Mouse (Mus musculus) liver, adult 2 months (tissue): ENCODE data around the gene Fastkd1.

Experiments used
- CTCF ChIP-seq: fragments of 200-500 bp; IDR thresholded peaks from 2 replicates; pipeline ENCODE4 v1.5.1; 2011; ENCODE audit warnings: low read depth, low read length, control low read depth
- POLR2A ChIP-seq: fragments of 200-500 bp; IDR thresholded peaks from 2 replicates; pipeline ENCODE4 v1.6.1; 2011; ENCODE audit warnings: low read length, control low read depth; ENCODE audit not compliant: insufficient read depth; ENCODE audit errors: extremely low read depth

DNA sequence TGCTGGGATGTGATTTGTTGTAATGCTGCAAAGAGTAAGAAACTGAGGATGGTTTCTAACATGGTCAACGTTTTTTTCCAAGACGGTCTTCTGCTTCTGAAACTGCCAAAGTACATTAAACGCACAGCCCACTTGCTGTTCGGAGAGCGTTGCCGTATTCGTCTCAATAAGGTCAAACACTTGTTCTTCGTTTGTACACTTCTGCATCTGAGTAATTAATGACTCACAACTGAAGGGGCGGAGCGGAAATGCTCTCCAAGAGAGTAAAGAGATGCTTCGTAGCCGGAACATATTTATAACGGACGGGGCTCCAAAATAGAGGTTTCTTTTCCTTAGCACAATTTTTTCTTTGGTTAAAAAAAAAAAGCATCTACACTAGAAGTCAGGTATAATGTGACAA, 1.1 kb downstream of the Fastkd1 start:
- TF ChIP-seq CTCF: no peak
- TF ChIP-seq POLR2A: no peak
